Mouse (Mus musculus): ENCODE results near the gene Rpgrip1l. TPM values are rescaled to one million over a fixed set of nuclear protein-coding genes. Genes with fewer than 3 reads are reported as not detected.

The Rpgrip1l gene
- polyA plus RNA-seq, 1 experiment from 2014 or later: 10.9 TPM

DNA sequence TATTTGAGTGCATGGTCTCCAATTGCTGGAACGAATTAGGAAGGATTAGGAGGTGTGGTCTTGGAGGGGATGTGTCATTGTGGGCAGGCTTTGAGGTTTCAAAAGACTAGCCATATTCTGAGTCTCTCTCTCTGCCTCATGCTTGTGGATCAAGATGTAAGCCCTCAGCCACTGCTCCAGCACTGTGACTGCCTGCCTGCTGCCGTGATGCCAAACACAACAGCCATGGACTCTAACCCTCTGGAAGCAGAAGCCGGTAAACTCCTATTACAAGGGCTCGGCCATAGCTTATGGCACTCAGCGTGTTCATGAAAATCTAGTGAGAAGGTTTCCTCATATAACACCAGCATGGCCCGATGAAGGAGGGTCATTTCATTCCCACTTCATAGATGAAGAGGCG lies 36.8 kb upstream of the Rpgrip1l start:
- H3K9ac ChIP-seq: no peak overlapping the region
- no peaks in the 10 kb centered on the region for H3K27me3 ChIP-seq (replicated peaks)
- H3K4me3 ChIP-seq (replicated peaks): no peak overlapping the region
- peaks cover 8% of the 10 kb centered on the region; the same call in 1 of the 2 replicates for H3K4me1 ChIP-seq
- H3K4me2 ChIP-seq: no peak overlapping the region
- no peak for ATAC-seq (ENCODE audit: insufficient read depth, low FRiP score, low read depth)
- WGBS: 91% methylated on average over 7 of the region's 7 CpGs
- H3K27ac ChIP-seq: no peak overlapping the region
- no peaks in the 10 kb centered on the region for H3K36me3 ChIP-seq
- H3K9me3 ChIP-seq: no peaks in the 10 kb centered on the region

DNA sequence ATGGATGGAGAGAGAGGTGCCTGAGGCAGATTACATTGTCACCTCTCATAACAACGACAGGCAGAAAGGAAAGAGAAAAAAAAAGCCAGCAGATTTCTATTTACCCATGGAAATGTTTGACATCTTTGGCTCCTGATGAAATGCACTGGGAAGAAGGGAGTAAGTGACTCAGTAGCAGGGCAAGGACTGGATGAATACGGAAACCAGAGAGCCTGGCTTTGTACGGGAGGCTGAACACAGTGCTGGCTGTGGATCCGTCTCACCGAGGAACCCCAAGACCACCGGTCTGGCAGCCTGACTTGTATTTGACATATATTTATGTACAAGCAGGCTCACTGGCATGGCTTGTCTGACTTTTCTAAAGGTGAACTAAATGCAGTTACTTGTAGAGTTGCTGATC lies 34.5 kb upstream of the Rpgrip1l start:
- WGBS: 46% methylated on average over 6 of the region's 6 CpGs
- Histone ChIP-seq H3K27ac (no peak overlapping the region), H3K27me3 (replicated peaks) (no peaks in the 10 kb centered on the region), H3K9me3 (no peaks in the 10 kb centered on the region), H3K4me3 (replicated peaks) (no peak overlapping the region), H3K9ac (no peak overlapping the region), H3K36me3 (no peaks in the 10 kb centered on the region), H3K4me1 (peaks cover 8% of the 10 kb centered on the region; the same call in 1 of the 2 replicates), H3K4me2 (no peak overlapping the region)
- no peak for ATAC-seq (ENCODE audit: insufficient read depth, low FRiP score, low read depth)

- Histone ChIP-seq H3K9me3 (no peaks in the 10 kb centered on the region), H3K9ac (no peak overlapping the region), H3K27ac (no peak overlapping the region), H3K36me3 (no peaks in the 10 kb centered on the region), H3K4me2 (no peak overlapping the region), H3K4me1 (peaks cover 8% of the 10 kb centered on the region; the same call in 1 of the 2 replicates), H3K27me3 (replicated peaks) (no peaks in the 10 kb centered on the region), H3K4me3 (replicated peaks) (no peak overlapping the region)
- ATAC-seq (ENCODE audit: insufficient read depth, low FRiP score, low read depth): no peak
- WGBS: 79% methylated on average over 10 of the region's 10 CpGs
Observed at GRCm38 (mm10) chr8:91347146-91347545, 34.1 kb upstream of the Rpgrip1l start.

- no peak for ATAC-seq (ENCODE audit: insufficient read depth, low FRiP score, low read depth)
- Histone ChIP-seq H3K36me3 (no peaks in the 10 kb centered on the region), H3K27ac (no peak overlapping the region), H3K27me3 (replicated peaks) (no peaks in the 10 kb centered on the region), H3K4me1 (no peaks in the 10 kb centered on the region; the same call in 1 of the 2 replicates), H3K4me3 (replicated peaks) (no peak overlapping the region), H3K9me3 (no peaks in the 10 kb centered on the region), H3K4me2 (no peak overlapping the region), H3K9ac (no peak overlapping the region)
- WGBS: 84% methylated on average over 11 of the region's 11 CpGs
Observed at GRCm38 (mm10) chr8:91344659-91345058, 31.6 kb upstream of the Rpgrip1l start.

- H3K27me3 ChIP-seq (replicated peaks): no peaks in the 10 kb centered on the region
- no peak overlapping the region for H3K27ac ChIP-seq
- H3K4me3 ChIP-seq (replicated peaks): no peak overlapping the region
- no peak overlapping the region for H3K4me2 ChIP-seq
- H3K9me3 ChIP-seq: no peaks in the 10 kb centered on the region
- H3K9ac ChIP-seq: no peak overlapping the region
- WGBS: 73% methylated on average over 5 of the region's 5 CpGs
- no peak for ATAC-seq (ENCODE audit: insufficient read depth, low FRiP score, low read depth)
- no peaks in the 10 kb centered on the region for H3K4me1 ChIP-seq
- no peaks in the 10 kb centered on the region for H3K36me3 ChIP-seq
Observed at GRCm38 (mm10) chr8:91342798-91343197, 29.7 kb upstream of the Rpgrip1l start.

DNA sequence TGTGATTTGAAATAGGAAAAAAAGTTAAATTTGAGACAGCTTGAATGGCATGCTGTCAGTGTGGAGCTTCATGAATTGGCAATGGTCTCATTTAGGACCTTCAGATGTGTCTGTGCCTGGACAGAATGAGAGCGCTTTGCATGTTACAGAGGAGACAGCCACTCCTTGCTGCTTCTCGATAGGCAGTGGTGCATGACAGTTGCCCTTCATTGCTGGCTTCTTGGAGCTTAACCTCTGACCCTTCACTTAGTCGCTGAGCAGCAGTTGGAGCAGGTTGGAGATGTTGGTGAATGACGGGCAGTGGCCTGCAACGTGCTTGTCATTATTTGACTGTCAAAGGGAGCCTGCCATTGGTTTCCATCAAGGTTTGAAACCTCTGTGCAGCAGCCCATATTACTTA lies 29.1 kb upstream of the Rpgrip1l start:
- Histone ChIP-seq H3K9ac (no peak overlapping the region), H3K36me3 (no peaks in the 10 kb centered on the region), H3K4me1 (no peaks in the 10 kb centered on the region), H3K9me3 (no peaks in the 10 kb centered on the region), H3K27me3 (replicated peaks) (no peaks in the 10 kb centered on the region), H3K4me3 (replicated peaks) (no peak overlapping the region), H3K4me2 (no peak overlapping the region), H3K27ac (no peak overlapping the region)
- ATAC-seq (ENCODE audit: insufficient read depth, low FRiP score, low read depth): no peak
- 51% methylated on average over 5 of the region's 5 CpGs for WGBS

DNA sequence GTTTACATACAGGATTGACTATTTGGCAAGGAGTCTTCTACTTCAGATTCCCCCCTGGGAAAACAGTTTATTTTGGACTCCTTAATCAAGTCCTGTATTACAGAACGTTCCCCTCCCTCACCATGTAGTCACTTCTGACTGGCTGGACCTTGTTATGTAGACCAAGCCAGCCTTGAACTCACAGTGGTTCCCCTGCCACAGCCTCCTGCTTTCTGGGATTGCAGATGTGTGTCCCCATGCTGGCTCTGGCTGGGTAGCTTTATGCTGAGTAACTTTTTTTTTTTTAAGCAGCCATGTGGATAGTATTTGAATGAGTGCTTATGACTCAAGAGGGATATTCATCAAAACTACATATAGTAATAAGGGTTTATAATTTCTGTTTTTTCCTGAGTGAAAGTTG lies 27.7 kb upstream of the Rpgrip1l start:
- H3K4me1 ChIP-seq: no peaks in the 10 kb centered on the region
- no peak overlapping the region for H3K27ac ChIP-seq
- H3K27me3 ChIP-seq (replicated peaks): no peaks in the 10 kb centered on the region
- no peaks in the 10 kb centered on the region for H3K36me3 ChIP-seq
- no peak overlapping the region for H3K4me3 ChIP-seq (replicated peaks)
- no peaks in the 10 kb centered on the region for H3K9me3 ChIP-seq
- ATAC-seq (ENCODE audit: insufficient read depth, low FRiP score, low read depth): no peak
- whole genome bisulfite sequencing: 43% methylated on average over 1 of the region's 1 CpGs
- no peak overlapping the region for H3K4me2 ChIP-seq
- H3K9ac ChIP-seq: no peak overlapping the region

DNA sequence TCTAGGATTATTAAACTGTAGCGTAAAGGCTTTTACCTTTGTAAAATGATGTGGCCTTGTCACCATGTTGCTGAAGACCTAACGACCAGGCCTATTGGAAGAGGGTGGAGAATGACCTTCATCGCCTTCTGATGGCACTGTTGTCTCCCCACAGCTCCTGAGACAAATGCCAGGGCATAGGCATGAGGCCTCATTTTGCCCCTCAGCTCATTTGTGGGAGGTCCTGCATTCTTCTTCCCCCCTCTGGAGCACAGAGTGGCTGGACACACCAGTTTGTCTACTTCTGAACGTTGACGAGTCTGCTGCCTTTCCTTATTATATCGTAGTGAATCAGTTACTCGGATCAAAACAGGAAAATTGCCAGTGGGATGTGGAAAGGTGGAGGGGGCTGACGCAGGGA lies 26.6 kb upstream of the Rpgrip1l start:
- 0 out of 2 replicates have a peak overlapping the region, but pooled peaks have one; percentile 1 for H3K27ac ChIP-seq

GRCm38 (mm10) chr8:91338389-91339154 lies 25.5 kb upstream of the Rpgrip1l start:
- no peaks in the 10 kb centered on the region for H3K4me1 ChIP-seq
- no peak overlapping the region for H3K9ac ChIP-seq
- ATAC-seq (ENCODE audit: insufficient read depth, low FRiP score, low read depth): no peak
- H3K4me2 ChIP-seq: no peak overlapping the region
- H3K36me3 ChIP-seq: no peaks in the 10 kb centered on the region
- no peaks in the 10 kb centered on the region for H3K9me3 ChIP-seq
- H3K27me3 ChIP-seq (replicated peaks): no peaks in the 10 kb centered on the region
- H3K4me3 ChIP-seq (replicated peaks): no peak overlapping the region
- WGBS: 84% methylated on average over 6 of the region's 6 CpGs
- H3K27ac ChIP-seq: no peak overlapping the region

More for the DNA sequence above, 26.6 kb upstream of the Rpgrip1l start:
- H3K9me3 ChIP-seq: no peaks in the 10 kb centered on the region
- no peaks in the 10 kb centered on the region for H3K27me3 ChIP-seq (replicated peaks)
- H3K36me3 ChIP-seq: no peaks in the 10 kb centered on the region
- no peaks in the 10 kb centered on the region for H3K4me1 ChIP-seq
- 78% methylated on average over 8 of the region's 8 CpGs for WGBS
- ATAC-seq (ENCODE audit: insufficient read depth, low FRiP score, low read depth): no peak
- H3K9ac ChIP-seq: no peak overlapping the region
- no peak overlapping the region for H3K4me2 ChIP-seq
- H3K4me3 ChIP-seq (replicated peaks): no peak overlapping the region

GRCm38 (mm10) chr8:91329461-91329850 lies 16.4 kb upstream of the Rpgrip1l start:
- Histone ChIP-seq H3K36me3 (0 out of 2 replicates have a peak, but pooled peaks cover 4% of the 10 kb centered on the region), H3K9me3 (no peaks in the 10 kb centered on the region), H3K4me1 (peaks cover 20% of the 10 kb centered on the region), H3K9ac (no peak overlapping the region), H3K27ac (no peak overlapping the region), H3K4me3 (replicated peaks) (no peak overlapping the region), H3K27me3 (replicated peaks) (no peaks in the 10 kb centered on the region), H3K4me2 (no peak overlapping the region)
- no peak for ATAC-seq (ENCODE audit: insufficient read depth, low FRiP score, low read depth)
- 43% methylated on average over 6 of the region's 6 CpGs for WGBS

DNA sequence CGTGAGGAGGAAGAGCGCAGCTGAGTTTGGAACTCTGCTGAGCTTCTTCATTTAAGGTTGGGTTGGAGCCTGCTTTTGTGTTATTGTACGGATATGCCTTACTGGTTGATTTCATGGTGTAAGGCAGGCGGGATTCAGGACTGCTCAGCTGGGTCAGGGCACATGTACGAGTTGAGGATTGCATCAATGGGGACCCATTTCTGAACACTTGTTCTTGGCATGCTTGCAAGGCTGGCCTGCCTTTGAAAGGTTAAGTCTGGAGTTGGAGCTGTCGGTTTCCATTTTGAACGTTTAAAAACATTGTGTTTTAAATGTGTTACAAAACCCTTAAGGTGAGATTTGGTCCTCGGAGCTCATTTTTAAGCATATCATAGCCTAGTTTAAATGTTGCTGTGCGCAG lies 16.0 kb upstream of the Rpgrip1l start:
- H3K4me2 ChIP-seq: no peak overlapping the region
- no peak for ATAC-seq (ENCODE audit: insufficient read depth, low FRiP score, low read depth)
- no peaks in the 10 kb centered on the region for H3K27me3 ChIP-seq (replicated peaks)
- no peak overlapping the region for H3K9ac ChIP-seq
- H3K36me3 ChIP-seq: 0 out of 2 replicates have a peak, but pooled peaks cover 4% of the 10 kb centered on the region
- H3K27ac ChIP-seq: no peak overlapping the region
- peaks cover 20% of the 10 kb centered on the region for H3K4me1 ChIP-seq
- 77% methylated on average over 9 of the region's 9 CpGs for WGBS
- H3K9me3 ChIP-seq: no peaks in the 10 kb centered on the region
- no peak overlapping the region for H3K4me3 ChIP-seq (replicated peaks)

DNA sequence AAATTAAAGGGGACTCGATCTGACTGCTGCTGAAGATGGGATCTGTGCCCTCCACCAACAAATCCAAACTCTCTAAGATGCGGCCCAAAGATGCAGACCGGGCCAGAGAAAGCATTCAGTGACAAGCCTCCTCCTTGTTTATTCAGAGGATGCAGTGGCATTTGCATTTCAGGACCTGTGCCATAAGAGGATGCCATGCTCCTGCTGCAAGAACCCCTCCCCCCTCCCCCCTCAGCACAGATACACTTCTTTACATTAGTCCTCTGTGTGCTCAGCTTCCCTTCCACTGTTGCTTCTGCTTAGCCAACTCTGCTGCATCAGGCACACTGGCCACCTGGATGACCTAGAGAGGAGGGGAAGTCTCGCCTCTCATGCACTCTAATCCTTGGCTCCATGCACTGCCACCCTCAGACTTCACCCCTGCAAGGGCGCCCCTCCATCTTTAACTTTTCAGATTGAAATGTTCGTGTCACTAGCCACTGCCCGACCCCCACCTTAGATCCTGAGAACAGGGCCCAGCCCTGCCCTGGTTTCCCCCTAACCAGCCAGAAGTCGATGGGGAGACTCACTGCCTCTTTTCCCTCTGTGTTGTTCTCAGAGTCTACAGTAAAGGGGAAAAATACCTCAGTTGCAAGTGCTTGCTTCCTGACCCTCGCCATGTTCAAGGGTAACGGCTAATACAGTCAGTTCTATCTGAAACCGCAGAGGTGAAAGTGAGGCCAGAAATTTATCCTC lies 14.6 kb upstream of the Rpgrip1l start:
- no peak overlapping the region for H3K4me2 ChIP-seq
- no peak overlapping the region for H3K4me3 ChIP-seq (replicated peaks)
- H3K36me3 ChIP-seq: 0 out of 2 replicates have a peak, but pooled peaks cover 4% of the 10 kb centered on the region
- no peaks in the 10 kb centered on the region for H3K9me3 ChIP-seq
- WGBS: 83% methylated on average over 11 of the region's 11 CpGs
- ATAC-seq (ENCODE audit: insufficient read depth, low FRiP score, low read depth): no peak
- no peaks in the 10 kb centered on the region for H3K27me3 ChIP-seq (replicated peaks)
- no peak overlapping the region for H3K9ac ChIP-seq
- H3K27ac ChIP-seq: no peak overlapping the region
- peaks cover 20% of the 10 kb centered on the region for H3K4me1 ChIP-seq

Measured in stomach, embryonic 15.5 days (tissue).